Mouse (Mus musculus) T-cell, adult 66 days (primary cell): Measurements from ENCODE around the gene Cldn34c1. TPM values are rescaled to one million over a fixed set of nuclear protein-coding genes. Genes with fewer than 3 reads are reported as not detected.

ENCODE experiments used
- total RNA-seq, 2 experiments: library from RNA; stranded (reverse); gene quantifications; 3 replicates in 1 of 2; 4 replicates in 1 of 2; pipeline ENCODE4 v1.2.4; 2023

Cldn34c1 gene
- 1 to 10 TPM in 1 of 2 experiments, under 1 TPM in 1; 0.82 to 1.3 TPM for total RNA-seq

DNA sequence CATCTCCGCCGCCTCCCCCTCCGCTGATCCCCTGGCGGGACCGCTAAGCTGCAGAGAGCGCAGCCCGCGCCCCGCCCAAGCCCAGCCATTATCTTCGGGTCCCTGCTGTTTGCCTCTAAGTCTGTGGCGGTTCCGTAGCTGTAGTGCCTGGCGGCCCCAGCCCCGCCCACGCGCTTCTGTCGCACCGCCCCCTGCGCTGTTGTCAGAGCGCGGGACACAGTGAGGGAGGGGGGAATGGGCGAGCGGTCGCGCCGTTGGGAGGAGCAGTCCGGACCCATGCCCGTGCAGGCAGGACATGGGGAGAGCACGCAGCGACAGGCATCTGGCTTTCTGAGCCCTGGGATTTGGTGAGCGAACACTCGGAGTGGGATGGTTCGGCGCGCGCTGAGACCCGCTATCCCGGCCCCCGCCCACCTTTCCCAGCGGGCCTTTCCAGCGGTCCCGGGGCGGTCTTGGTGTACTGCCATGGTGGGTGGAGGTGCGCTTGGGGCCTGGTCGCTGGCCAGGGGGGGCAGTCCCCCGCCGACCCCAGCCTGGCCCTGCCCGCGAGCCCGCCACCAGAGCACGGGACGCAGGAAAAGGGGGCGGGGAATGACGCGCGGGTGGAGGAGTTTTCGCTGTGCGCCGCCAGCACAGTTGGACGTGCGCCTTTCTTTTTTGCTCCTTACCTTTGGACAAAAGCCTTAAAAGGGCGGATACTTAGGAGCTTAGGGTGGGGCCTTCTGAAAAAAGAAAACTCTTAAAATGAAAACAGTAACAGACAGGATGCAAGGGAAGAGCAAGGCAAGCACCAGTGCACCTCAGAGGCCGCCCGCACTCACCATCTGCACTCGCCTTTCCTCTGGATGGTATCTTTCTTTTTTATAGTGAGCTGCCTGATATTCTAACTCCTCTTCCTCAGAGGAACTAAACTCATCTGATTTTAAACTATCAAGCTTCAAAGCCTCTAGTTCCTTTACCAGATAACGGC, at the start of gene Cldn34c1:
Gene Cldn34c1 (plus strand): TSS at position 205 of the 970 bp plus-strand sequence.

DNA sequence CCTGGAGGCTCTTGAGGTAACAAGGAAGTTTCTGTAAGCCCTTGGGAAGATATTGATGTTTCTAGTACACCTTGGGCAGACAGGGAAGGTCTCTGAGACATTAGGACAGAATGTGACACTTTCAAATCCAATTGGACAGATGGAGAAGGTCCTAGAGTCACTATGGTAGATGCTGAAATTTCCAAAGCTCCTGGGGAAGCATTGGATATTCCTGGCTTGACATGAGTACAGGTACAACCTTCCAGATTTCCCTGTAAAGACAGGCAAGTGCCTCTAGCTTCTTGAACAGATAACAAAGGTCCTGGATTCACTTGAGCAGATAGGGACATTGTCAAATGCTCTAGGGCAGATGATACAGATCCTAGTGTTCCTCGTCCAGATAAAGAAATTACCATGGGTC, 119.1 kb downstream of the Cldn34c1 start, which contains the start of gene Srsx:
Gene Srsx (minus strand): TSS at position 101 of the 400 bp plus-strand sequence.

Other genes with a start within 250 kb of the Cldn34c1 start
- gene Gm17521, start 73.8 kb upstream of the Cldn34c1 start, total RNA-seq = not detected
- gene Srsx, start 119.0 kb downstream of the Cldn34c1 start, total RNA-seq = not detected
- not detected for gene Gm17577, start 143.4 kb downstream of the Cldn34c1 start, total RNA-seq